Mouse (Mus musculus) A20 (cell line): ENCODE data around the gene Fut4.

Experiments used
- DNase-seq: peaks from one replicate; pipeline ENCODE4 v3.0.0-alpha.2; 2011; ENCODE audit warnings: low read depth, low spot score

The Fut4 gene

DNA sequence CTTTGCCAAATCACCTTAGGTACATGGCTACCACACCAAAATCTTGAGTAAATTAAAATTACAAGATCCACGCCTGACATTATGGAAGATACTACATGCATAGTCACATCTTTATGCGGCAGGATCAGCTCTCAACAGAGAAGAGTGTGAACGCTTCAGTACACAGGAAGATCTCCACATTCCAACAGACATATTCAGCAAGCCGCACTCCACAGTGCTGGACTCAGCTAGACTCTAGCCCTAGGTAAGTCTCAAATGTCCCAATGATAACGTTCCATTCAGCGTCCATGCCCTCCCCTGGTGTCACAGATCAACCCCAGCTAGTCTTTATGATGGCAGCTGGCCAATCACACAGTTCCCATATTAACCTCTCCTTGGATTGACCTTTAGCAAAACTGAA, 26.2 kb downstream of the Fut4 start:
- no peak for DNase-seq

DNA sequence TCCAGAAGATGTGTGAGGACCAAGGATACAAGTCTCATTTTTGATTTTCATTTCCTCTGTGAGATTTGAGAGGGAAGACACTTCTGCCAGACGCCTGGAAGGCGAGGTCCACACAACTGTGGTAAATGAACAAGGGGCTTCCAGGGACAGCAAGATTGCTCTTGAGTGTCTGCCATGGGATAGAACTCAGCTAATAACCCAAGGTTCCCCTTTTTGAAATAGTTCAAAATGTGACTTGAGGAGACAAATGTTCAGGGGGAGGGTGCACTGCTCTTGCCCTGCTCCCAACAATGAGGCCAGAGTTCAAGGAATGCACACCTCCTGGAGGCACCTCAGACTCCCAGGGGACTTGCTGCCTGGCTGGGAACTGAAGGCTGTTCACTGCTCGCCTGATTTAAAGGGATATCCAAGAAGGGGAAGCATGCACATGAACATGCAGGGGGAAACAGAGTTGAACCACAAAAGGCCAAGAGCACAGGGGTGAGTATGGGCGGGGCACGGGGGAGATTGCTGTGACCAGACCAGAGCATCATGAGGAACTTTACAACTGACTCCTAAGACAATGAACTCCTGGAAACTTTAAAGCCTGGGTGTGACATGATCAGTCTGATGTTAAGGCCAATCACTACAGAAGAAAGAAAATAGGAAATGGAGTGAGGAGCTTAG, 27.3 kb downstream of the Fut4 start:
- peak; percentile 42 for DNase-seq

DNA sequence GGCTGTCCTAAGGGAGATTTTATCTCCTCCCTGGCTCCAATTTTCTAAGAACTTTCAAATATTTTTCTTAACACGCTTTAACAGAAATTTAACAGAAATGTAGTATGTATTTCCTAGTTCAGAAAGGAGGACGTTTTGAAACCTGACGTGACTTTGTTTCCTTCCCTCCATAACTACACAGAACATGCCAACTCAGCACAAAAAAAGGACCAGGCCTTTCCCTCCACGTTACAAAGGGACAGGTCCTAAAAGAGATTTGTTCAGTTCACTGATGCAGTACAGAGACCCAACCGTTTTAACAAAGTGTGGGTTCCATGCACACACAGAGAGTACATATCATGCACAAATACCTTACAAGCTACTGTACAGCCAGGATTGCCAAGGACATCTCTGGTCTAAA, 30.6 kb downstream of the Fut4 start:
- no peak for DNase-seq

DNA sequence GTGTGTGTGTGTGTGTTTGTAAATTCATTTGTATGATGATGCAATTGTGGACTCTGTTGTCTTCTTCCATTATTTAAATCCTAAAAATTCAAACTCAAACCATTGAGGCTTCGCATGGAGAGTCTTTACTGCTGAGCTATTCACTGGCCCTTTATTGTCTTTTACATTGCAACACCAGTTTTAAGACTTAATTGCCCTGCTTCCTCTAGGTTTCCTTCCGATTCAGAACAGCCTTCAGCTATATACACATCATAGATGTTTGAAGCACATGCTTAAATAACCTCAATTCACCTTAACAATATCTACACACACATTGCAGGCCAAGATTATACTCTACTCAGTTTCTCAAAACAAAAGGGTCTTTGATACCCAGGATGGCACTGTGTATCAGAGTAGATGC, 31.8 kb downstream of the Fut4 start:
- no peak for DNase-seq

DNA sequence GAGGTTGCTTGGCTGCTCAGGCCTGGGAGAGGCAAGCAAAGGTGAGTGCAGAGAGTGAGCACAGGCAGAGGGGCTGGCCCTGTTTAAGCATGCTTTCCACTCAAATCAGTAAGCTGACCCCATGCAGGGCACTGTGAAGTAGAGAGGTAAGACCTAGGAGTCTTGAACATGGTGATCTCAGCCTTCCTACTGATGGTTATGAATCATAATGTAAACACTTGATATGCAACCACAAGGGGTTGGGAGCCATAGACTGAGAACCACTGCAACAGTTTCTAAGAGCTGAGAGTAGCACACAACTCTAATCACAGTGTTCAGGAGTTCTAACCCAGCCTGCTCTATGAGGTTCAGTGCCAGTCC, 33.9 kb downstream of the Fut4 start:
- DNase-seq: no peak

GRCm38 (mm10) chr9:14717689-14718331, 34.4 kb downstream of the Fut4 start:
- DNase-seq: no peak

DNA sequence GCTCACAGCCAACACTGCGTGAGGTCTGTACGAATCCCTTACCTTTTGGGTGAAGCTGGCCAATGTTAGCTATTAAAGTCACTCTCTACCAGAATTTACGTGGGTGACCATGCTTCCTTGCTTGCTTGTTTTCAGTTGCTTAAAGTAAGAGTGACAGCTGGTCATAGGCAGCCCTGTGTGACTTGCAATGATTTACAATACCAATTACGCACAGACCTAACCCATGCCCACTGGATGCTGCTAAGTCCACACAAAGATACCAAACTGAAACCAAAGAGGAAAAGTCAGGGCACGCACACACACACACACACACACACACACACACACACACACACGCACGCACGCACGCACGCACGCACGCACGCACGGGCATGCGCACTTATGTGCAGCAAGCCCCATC, 36.9 kb downstream of the Fut4 start:
- DNase-seq: no peak

- DNase-seq: no peak
Observed at GRCm38 (mm10) chr9:14710910-14711309, 41.3 kb downstream of the Fut4 start.

DNA sequence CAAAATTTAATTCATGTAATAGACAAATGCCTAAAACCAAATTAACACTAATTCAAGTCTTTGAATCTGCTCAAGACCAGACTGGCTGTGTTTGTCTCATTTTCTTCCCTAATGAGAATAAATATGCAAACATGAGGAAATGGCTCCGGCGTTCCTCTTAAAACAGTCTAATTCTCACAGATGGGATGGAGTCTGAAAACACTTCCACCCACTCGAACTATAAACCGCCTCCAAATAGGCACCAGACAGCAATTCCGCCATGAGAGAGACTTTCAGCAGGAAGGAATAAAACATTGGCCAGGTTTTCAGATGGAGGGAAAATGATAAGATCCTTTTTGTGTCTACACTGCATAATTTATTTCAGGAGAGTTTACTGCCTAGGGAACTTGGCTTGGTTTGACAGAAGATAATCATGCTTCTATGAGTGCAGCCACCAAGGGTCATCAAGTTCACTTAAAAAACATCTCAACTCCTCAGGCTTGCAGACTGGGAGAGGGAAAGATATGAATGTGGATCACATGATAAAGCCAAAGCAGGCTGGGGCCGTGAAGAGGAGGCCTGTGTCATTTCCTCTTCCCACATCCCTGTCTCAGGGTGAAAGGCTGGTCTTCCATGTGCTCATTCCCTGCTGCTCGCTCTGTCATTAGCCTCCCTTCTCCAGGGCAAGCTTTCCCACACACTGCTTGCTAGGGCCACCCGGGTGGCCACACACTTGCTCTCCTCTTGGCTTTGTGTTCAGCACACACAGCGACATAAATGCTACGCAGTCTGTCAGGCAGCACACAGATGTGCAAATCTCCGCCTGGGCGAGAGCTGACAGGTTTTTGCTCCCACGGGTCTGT, 46.7 kb downstream of the Fut4 start:
- DNase-seq: no peak

- peak; percentile 21 for DNase-seq
Observed at GRCm38 (mm10) chr9:14700795-14701194, 51.4 kb downstream of the Fut4 start.

GRCm38 (mm10) chr9:14699288-14699640, 52.9 kb downstream of the Fut4 start:
- no peak for DNase-seq

GRCm38 (mm10) chr9:14698582-14699287, 53.5 kb downstream of the Fut4 start:
- peak; percentile 79 for DNase-seq
